Mouse (Mus musculus) liver, adult 2 months (tissue): Measurements from ENCODE around the gene Gcnt1.

Experiments used
- CTCF ChIP-seq: fragments of 200-500 bp; IDR thresholded peaks from 2 replicates; pipeline ENCODE4 v1.5.1; 2011; ENCODE audit warnings: low read depth, low read length, control low read depth
- POLR2A ChIP-seq: fragments of 200-500 bp; IDR thresholded peaks from 2 replicates; pipeline ENCODE4 v1.6.1; 2011; ENCODE audit warnings: low read length, control low read depth; ENCODE audit not compliant: insufficient read depth; ENCODE audit errors: extremely low read depth

GRCm38 (mm10) chr19:17385426-17385825 lies 12.8 kb upstream of the Gcnt1 start:
- TF ChIP-seq CTCF (no peak), POLR2A (no peak)
